Mouse (Mus musculus): ENCODE results near the gene Stab1. TPM values are rescaled to one million over a fixed set of nuclear protein-coding genes. Genes with fewer than 3 reads are reported as not detected.

Gene Stab1
- polyA plus RNA-seq, 1 experiment from 2014 or later, result 12.9 TPM

GRCm38 (mm10) chr14:31206472-31206981 lies 38.1 kb upstream of the Stab1 start:
- Histone ChIP-seq H3K27ac (replicated peaks) (peak overlapping the region; percentile 91), H3K9me3 (no peaks in the 10 kb centered on the region), H3K9ac (replicated peaks) (peak overlapping the region; percentile 94), H3K4me2 (replicated peaks) (peak overlapping the region; percentile 74), H3K4me1 (peaks cover 25% of the 10 kb centered on the region), H3K36me3 (peaks cover 30% of the 10 kb centered on the region), H3K27me3 (no peaks in the 10 kb centered on the region), H3K4me3 (peak overlapping the region; percentile 89)
- 1% methylated on average over 45 of the region's 48 CpGs for WGBS
- ATAC-seq (replicated peaks), result peak; percentile 78

- Histone ChIP-seq H3K36me3 (peaks cover 36% of the 10 kb centered on the region), H3K9me3 (no peaks in the 10 kb centered on the region), H3K4me1 (peaks cover 25% of the 10 kb centered on the region), H3K4me2 (replicated peaks) (peak overlapping the region; percentile 74), H3K9ac (replicated peaks) (peak overlapping the region; percentile 94), H3K4me3 (peak overlapping the region; percentile 89), H3K27me3 (no peaks in the 10 kb centered on the region), H3K27ac (replicated peaks) (peak overlapping the region; percentile 91)
- ATAC-seq (replicated peaks), result peak; percentile 69
- under 1% methylated on average over 39 of the region's 39 CpGs for WGBS
These were observed 37.4 kb upstream of the Stab1 start for GRCm38 (mm10) chr14:31205562-31206467.

- Histone ChIP-seq H3K9me3 (no peaks in the 10 kb centered on the region), H3K36me3 (peaks cover 42% of the 10 kb centered on the region), H3K9ac (replicated peaks) (peak overlapping the region; percentile 94), H3K27ac (replicated peaks) (peak overlapping the region; percentile 91), H3K27me3 (no peaks in the 10 kb centered on the region), H3K4me3 (peak overlapping the region; percentile 89), H3K4me1 (peaks cover 25% of the 10 kb centered on the region), H3K4me2 (replicated peaks) (peak overlapping the region; percentile 74)
- ATAC-seq (replicated peaks), result no peak
- WGBS, result 14% methylated on average over 8 of the region's 8 CpGs
These were observed 36.8 kb upstream of the Stab1 start for GRCm38 (mm10) chr14:31205244-31205561.

DNA sequence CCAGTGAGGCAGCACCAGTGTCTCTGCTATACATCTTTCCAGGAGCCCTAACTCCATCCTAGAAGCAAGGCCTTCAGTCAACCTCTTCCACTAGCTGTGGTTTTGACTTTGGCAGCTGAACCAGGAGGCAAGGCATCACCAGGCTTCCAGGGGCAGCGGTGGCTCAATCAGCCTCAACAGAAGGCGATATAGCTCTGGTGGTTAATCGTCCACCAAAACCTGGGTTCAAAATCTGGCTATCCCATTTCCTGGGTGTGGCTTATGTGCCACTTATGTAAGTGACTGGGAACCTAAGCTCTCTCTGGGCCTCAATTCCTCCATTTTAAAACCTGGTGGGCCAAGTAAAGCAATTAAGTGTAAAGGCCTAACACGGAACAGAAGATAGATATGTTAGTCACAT lies 36.4 kb upstream of the Stab1 start:
- ATAC-seq (replicated peaks), result no peak
- peaks cover 46% of the 10 kb centered on the region for H3K36me3 ChIP-seq
- H3K9me3 ChIP-seq, result no peaks in the 10 kb centered on the region
- H3K27me3 ChIP-seq, result no peaks in the 10 kb centered on the region
- H3K9ac ChIP-seq (replicated peaks), result peak overlapping the region; percentile 94
- peak overlapping the region; percentile 74 for H3K4me2 ChIP-seq (replicated peaks)
- peaks cover 25% of the 10 kb centered on the region for H3K4me1 ChIP-seq
- peak overlapping the region; percentile 91; the same call in 1 of the 2 replicates for H3K27ac ChIP-seq (replicated peaks)
- peak overlapping the region; percentile 89 for H3K4me3 ChIP-seq
- 72% methylated on average over 4 of the region's 4 CpGs for WGBS

DNA sequence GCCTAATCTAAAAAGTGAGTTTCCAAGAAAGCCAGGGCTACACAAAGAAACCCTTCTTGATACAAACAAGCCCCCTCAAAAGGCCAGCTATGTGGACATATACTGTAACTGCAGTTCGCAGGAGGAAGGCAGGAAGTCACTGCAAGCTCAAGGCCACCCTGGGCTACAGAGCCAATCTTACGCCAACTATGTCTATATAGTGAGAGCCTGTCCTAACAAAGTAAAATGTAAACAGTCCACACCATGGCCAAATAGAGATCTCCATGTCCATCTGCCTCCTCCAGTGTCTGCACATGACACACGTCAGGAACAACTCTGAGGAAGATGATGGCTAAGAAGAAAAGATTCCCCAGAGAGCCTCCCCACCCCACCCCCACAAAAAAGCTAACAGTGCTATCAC lies 31.6 kb upstream of the Stab1 start:
- Histone ChIP-seq H3K4me2 (replicated peaks) (no peak overlapping the region), H3K36me3 (peaks cover 69% of the 10 kb centered on the region), H3K4me3 (no peak overlapping the region), H3K9me3 (no peaks in the 10 kb centered on the region), H3K9ac (replicated peaks) (no peak overlapping the region), H3K27me3 (no peaks in the 10 kb centered on the region), H3K4me1 (peaks cover 20% of the 10 kb centered on the region), H3K27ac (replicated peaks) (no peak overlapping the region)
- ATAC-seq (replicated peaks), result no peak
- 85% methylated on average over 3 of the region's 3 CpGs for WGBS

DNA sequence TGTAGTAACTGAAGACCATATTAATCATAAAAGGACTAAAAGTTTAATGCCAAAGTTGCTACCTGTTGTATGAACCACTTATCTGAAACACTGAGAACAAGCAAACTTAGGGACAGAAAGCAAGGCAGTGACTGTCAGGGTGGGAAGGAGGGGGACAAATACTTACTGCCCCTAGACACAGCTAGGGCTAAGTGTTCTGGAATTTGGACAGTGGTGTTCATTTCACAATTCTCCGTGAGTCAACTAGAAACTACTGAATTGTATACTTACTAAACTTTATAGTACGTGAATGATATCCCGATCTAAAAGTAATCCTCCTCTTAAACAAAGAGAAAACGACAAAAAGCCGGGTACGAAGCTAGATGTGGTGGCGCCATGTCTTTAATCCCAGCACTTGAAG lies 31.2 kb upstream of the Stab1 start:
- H3K36me3 ChIP-seq, result peaks cover 71% of the 10 kb centered on the region
- H3K4me3 ChIP-seq, result no peak overlapping the region
- H3K27me3 ChIP-seq, result no peaks in the 10 kb centered on the region
- 92% methylated on average over 7 of the region's 7 CpGs for WGBS
- peaks cover 19% of the 10 kb centered on the region for H3K4me1 ChIP-seq
- H3K4me2 ChIP-seq (replicated peaks), result no peak overlapping the region
- ATAC-seq (replicated peaks), result no peak
- H3K9me3 ChIP-seq, result no peaks in the 10 kb centered on the region
- no peak overlapping the region for H3K9ac ChIP-seq (replicated peaks)
- no peak overlapping the region for H3K27ac ChIP-seq (replicated peaks)

DNA sequence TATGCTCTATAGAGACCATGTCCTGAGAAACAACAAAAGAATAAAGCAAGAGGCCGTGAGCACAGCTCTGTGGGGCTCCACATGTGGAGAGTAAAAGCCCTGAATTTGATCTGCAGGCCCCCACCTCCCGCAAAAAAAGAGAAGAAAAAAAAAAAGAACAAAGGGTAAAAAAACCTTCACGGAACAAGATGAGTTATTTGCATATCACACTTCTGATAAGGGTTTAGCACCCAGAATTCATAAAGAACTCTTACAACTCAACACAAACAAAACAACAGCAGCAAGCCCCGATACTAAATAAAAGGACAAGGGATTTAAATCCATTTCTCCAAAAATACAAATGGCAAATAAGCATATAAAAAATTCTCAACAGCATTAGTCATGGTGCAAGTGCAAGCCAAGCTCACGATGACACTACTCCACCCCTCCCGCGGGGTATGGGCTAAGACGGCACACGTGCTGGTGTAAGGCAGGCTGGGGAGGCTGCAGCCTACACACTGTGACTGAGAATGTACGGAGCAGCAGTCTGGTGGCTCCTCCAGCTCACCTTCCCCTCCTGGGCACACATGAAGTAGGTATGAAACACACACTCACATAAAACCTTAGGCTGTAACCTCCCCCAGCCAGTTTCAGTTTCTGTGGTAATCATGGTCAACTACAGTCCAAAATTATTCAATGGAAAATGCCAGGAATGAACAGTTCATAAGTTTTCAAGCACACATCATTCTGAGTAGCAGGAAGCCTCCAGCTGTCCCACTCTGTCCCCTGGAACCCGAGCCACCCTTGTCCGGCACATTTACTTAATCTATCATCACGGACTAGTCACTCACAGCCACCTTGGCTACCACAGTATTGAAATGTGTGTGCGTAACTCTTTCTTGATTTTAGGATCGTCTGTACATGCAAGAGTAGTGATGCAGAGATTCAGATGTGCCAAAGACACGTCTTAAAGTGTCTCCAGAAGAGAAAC lies 29.4 kb upstream of the Stab1 start:
- Histone ChIP-seq H3K4me1 (peaks cover 14% of the 10 kb centered on the region), H3K4me3 (no peak overlapping the region), H3K27me3 (no peaks in the 10 kb centered on the region), H3K9ac (replicated peaks) (no peak overlapping the region), H3K27ac (replicated peaks) (no peak overlapping the region), H3K4me2 (replicated peaks) (no peak overlapping the region), H3K9me3 (no peaks in the 10 kb centered on the region), H3K36me3 (peaks cover 61% of the 10 kb centered on the region)
- 70% methylated on average over 16 of the region's 16 CpGs for WGBS
- ATAC-seq (replicated peaks), result no peak

- Histone ChIP-seq H3K9ac (replicated peaks) (no peak overlapping the region), H3K4me2 (replicated peaks) (no peak overlapping the region), H3K4me3 (no peak overlapping the region), H3K4me1 (peaks cover 14% of the 10 kb centered on the region), H3K36me3 (peaks cover 61% of the 10 kb centered on the region), H3K9me3 (no peaks in the 10 kb centered on the region), H3K27me3 (no peaks in the 10 kb centered on the region), H3K27ac (replicated peaks) (no peak overlapping the region)
- 0 out of 2 replicates have a peak, but pooled peaks have one; percentile 15 for ATAC-seq (replicated peaks)
These were observed 27.5 kb upstream of the Stab1 start for GRCm38 (mm10) chr14:31195968-31196367.

DNA sequence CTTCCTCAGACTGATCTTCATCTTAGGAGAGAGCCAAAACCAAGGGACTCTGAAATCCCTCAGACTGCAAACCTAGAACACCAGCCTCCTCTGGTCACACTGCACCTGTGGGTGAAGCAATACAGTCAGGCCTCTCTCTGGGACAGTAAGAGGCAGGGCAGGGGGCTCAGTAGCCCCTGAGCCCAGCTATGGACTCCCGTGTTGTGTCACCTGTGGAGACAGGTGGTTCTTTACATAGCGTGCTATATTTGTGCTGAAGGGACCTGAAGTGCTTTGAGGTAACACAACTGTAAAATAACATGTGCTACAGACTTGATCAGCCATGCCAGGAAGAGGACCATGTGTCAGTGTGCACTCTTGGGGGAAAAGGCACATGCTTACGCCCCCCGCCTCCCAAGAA lies 27.1 kb upstream of the Stab1 start:
- Histone ChIP-seq H3K4me2 (replicated peaks) (no peak overlapping the region), H3K36me3 (peaks cover 61% of the 10 kb centered on the region), H3K9me3 (no peaks in the 10 kb centered on the region), H3K4me3 (no peak overlapping the region), H3K27me3 (no peaks in the 10 kb centered on the region), H3K9ac (replicated peaks) (no peak overlapping the region), H3K27ac (replicated peaks) (no peak overlapping the region), H3K4me1 (peaks cover 14% of the 10 kb centered on the region)
- WGBS, result 96% methylated on average over 4 of the region's 4 CpGs
- no peak for ATAC-seq (replicated peaks)

GRCm38 (mm10) chr14:31194891-31195513 lies 26.6 kb upstream of the Stab1 start:
- no peak overlapping the region for H3K9ac ChIP-seq (replicated peaks)
- no peaks in the 10 kb centered on the region for H3K9me3 ChIP-seq
- no peak overlapping the region for H3K4me3 ChIP-seq
- 73% methylated on average over 14 of the region's 14 CpGs for WGBS
- H3K4me1 ChIP-seq, result peaks cover 14% of the 10 kb centered on the region
- H3K36me3 ChIP-seq, result peaks cover 61% of the 10 kb centered on the region
- H3K27ac ChIP-seq (replicated peaks), result peak overlapping the region; percentile 12; the same call in 1 of the 2 replicates
- no peaks in the 10 kb centered on the region for H3K27me3 ChIP-seq
- no peak overlapping the region for H3K4me2 ChIP-seq (replicated peaks)
- ATAC-seq (replicated peaks), result no peak

- Histone ChIP-seq H3K36me3 (peaks cover 61% of the 10 kb centered on the region), H3K9ac (replicated peaks) (no peak overlapping the region), H3K27ac (replicated peaks) (no peak overlapping the region), H3K4me3 (no peak overlapping the region), H3K27me3 (no peaks in the 10 kb centered on the region), H3K9me3 (no peaks in the 10 kb centered on the region), H3K4me2 (replicated peaks) (no peak overlapping the region), H3K4me1 (peaks cover 14% of the 10 kb centered on the region)
- WGBS, result 96% methylated on average over 2 of the region's 2 CpGs
- no peak for ATAC-seq (replicated peaks)
These were observed 26.0 kb upstream of the Stab1 start for GRCm38 (mm10) chr14:31194441-31194840.
